Mouse (Mus musculus): ENCODE measurements around the gene Tead3.

The Tead3 gene

DNA sequence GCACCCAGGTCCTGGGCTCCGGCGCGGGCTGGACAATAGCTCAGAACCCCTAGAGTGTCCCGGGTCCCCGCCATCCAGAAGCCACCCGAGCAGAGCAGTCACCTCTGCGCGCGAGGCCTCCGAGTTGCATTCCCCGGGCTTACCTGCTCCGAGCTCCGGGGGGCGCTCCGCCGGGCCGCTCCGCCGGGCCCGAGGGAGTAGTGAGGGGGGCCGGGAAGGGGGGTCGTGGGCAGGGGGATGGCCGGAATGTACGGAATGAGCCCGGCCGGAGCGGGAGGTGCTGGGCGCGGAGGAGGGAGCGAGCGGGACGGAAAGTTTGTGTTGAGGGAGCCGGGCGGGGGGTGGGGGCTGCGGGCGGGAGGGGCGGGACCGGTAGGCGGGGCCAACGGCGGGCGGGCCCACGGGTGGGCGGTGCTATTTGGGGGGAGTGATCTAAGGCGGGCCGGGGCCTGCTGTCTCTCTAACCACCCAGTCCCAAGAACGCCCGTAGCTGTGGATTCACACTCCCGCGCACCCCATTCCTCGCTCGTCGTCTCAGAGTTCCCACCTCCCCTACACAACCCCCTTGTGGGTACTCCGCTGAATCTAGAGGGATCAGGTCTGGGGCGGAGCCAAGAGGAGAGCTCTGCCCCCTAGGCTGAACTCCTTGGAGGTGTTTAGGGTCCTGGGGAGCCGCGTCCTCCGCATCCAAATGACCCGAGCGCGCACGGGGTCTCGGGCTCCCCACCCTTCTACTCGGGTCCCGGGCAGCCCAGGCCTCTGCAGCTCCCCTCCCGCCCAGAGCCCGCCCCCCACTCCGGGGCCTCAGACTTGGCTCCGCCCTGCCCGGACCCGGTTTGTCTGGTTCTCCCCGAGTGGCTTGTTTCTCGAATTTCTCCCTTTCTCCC lies at the start of gene Tead3:
Tead3 (minus strand) TSS at position 352 of the 887 bp plus-strand sequence.
- WGBS = under 1% methylated on average over 66 of the region's 73 CpGs

DNA sequence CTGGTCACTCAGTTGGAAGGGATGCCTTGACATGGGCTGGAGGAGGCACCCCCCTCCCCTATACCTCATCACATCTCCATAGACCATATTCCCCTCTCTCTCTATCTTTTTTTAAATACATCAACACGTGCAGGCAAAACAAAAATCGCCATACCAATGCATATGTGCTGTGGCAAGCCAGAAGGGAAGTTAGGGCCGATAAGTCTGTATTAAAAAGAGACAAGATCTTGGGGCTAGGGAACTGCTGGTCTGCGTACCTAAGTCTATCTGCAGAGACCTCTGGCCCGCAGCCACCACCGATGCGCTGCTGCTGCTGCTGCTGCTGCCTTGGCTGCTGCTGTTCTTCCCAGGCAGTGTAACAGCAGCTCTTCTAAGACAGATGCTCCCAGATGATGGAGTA lies 44.4 kb upstream of the Tead3 start:
- WGBS = 86% methylated on average over 7 of the region's 7 CpGs

DNA sequence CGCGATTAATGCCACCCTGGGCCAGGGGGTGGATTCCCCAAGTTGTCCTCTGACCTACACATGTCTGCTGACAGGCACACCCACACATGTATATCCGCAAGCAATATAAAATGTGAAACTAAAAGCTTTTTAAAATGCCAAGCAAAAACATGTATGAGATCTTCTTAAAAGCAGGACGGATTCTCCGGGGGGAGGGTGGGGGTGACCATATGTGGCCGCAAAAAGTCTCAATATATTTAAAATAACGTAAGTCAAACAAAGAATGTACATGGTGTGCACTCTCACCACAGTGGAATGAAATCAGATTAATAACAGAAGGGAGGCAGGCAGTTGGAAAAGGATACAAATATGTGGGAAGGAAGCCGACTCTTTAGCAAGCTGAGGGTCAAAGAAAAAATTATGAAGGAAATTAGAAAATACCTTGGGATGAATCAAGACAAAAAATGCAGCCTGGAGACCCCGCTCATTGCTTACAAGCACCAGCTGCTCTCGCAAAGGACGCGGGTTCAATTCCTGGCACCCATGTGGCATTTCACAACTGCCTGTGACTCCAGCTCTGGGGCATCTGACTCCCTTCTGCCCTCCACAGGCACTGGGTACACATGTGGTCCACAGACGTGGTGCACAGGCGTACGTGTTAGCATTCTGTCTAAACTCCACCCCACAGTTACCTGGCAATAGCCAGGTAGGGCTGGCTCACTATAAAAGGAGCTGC lies 43.6 kb upstream of the Tead3 start:
- 78% methylated on average over 15 of the region's 15 CpGs for WGBS

DNA sequence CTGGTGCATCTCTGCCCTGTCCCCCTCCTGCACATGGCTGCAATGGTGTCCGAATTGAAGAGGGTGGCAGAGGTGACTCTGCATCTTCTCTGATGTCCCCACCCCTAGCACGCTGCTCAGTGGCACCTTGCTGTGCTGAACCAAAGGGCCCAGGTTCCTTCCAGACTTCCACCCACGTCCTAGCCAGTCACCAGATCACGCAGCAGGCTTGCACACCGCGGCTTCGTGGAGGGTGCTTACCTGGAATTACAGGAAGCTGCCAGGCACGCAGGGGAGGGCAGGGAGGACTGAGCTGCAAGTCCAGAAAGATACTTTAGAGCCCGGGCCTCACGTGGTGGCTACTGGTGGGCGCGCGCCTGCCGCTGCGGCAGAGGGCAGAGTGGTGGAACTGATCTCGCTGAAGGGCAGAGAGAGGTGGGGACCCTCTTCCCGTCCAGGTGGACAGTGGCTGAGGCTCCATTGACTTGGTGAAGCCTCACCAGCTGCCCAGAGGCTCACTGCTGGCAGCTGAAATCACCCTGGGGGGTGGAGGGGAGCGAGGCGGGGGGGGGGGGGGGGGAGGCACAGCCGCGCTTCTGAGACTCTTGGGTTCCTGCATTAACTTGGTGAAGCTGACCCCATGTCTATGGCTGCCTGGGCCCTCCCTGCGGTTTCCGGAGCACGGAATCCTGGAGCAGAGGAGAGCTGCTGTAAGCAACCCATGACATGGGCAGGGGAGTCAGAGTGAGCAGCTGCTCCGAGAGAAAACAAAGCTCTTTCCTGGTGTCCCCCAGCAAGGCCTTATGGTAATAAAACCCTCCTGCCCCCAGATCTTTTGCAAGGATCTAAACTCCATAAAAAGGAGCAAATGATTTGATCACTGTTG lies 41.2 kb upstream of the Tead3 start:
- WGBS = 34% methylated on average over 25 of the region's 25 CpGs

DNA sequence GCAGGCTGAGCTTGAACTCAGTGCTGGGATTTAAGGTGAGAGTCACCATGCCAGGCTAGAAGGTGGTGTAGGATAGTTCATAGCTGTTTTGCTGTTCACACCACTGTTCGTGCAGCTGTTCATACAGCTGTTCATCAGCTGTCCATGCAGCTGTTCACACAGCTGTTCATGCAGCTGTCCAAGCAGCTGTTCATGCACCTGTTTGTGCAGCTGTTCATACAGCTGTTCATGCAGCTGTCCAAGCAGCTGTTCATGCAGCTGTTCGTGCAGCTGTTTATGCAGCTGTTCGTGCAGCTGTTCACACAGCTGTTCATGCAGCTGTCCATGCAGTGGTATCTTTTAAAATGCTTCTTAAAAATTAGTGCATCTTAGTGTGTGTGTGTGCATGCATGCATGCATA lies 37.9 kb upstream of the Tead3 start:
- 85% methylated on average over 3 of the region's 3 CpGs for WGBS

DNA sequence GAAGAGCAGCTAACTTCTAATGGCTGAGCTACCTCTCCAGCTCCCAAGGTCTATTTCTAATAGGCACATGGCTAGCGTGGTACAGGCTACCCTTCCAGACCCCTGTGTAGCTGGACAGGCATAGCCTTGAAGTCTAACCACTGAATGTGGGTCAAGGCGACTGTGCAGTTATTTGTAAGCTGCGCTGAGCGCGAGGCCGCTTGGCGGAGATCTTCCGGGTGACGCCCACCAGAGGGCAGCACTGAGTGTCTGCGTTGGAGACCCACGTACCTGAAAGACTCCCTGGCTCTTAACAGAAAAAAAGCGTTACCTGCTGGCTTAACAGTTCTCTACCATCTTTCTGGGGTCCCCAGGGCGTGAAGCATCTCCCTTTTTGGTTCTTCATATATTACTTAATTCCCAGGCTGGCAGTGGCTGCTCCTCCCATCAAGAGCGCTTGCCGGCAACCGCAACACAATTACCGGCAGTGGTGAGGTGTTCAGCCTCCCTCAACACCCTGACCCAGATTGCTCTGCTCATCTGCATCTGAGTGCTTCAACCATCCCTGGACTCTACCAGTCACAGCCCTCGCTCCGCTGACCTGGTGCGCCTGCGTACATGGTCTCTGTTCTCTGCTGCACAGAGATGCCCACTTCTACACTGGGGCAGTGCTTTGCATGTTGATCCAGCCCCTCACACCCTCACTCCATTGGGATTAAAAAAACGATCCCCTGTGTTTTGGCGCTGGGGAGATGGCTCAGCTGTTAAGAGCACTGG lies 35.7 kb upstream of the Tead3 start:
- 13% methylated on average over 23 of the region's 23 CpGs for WGBS

DNA sequence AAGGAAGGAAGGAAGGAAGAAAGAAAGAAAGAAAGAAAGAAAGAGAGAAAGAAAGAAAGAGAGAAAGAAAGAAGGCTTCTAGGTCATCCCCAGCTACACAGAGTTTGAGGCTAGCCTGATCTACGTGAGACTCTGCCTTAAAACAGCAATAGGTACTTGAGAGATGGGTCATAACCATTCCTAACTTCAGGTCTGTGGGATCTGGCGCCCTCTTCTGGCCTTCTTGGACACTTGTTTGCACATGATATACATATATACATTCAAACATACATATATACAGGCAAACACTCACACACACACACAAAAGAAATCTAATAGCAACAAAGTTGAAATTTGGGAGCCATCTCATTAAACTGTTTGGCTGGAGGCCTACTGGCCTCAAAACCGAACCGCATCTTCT lies 33.7 kb upstream of the Tead3 start:
- WGBS = 76% methylated on average over 4 of the region's 4 CpGs

DNA sequence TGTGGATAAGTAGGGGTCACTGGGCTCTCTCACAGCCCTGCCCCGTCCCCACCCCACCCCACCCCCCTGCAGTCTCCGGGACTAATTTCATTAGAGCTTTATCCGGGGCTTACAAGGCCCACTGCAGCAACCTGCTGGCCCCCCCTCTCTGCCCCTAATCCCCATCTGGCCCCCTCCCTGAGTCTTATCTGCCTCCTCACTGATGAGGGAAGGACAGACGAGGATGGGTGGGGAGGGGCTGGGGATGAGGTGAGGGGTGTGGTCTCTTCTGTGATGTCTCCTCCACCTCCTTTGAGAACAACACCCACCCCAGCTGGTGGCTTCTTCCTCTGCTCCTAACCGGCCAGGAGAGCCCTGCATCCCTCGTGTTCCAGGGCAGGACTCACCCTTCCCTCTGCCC lies 29.6 kb upstream of the Tead3 start:
- WGBS = 32% methylated on average over 6 of the region's 6 CpGs

DNA sequence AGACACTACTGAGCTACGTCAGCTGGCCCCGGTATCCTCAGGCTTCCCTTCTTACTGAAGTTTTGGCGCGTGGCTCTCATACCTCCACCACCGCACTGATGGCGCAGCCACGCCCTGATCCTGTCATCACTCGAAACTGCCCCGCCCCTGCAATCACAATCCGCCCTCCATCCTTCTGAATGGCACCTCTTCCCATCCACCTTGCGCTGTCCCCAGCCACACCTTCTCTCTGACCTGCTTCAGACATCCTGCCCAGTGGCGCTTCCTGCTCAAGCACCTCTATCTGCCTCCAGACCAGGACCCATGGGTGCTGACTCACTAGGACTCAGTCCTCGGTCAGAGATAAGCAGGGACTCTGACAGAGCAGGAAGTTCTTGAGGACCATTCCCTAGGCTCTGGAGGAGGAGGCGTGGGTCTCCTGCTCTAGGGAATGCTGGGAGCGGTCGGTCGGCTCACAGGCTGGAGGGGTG lies 25.0 kb upstream of the Tead3 start:
- 24% methylated on average over 17 of the region's 17 CpGs for WGBS

DNA sequence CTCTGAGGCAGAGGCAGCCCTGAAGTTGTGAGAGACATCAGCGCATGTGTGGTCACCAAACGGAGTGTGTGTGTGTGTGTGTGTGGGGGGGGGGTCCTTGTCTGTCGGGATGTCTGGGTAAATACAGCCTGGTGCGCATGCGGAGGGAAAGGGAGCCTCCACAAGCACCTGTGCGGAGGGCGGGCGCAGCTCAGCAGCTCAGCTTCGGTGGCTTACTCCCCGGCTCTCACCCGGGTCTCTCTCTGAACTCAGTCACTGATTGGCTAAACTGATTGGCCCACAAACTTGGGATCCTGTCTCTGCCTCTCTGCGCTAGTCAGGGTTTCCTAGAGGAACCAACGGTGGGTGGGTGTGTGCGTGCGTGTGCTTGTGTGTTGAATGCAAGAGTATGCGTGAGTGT lies 23.9 kb upstream of the Tead3 start:
- WGBS = 14% methylated on average over 16 of the region's 16 CpGs

DNA sequence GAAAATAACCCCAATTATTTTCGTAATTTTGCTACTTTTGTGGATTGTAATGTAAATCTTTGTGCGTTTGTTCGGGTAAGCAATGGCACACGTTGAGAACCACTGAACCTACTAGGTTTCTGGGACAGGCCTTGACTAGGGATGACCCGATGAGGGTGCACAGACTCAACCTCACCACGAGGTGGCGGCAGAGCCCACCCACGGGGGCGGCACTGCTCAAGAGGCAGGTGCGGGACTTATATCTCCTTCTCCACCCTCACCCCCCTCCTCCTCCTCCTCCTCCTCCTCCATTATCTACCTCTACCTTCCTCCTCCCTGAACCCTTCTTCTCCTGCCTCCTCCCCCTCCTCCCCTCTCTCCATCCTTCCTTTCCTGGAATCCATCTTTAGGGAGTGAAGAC lies 23.2 kb upstream of the Tead3 start:
- 30% methylated on average over 10 of the region's 10 CpGs for WGBS

DNA sequence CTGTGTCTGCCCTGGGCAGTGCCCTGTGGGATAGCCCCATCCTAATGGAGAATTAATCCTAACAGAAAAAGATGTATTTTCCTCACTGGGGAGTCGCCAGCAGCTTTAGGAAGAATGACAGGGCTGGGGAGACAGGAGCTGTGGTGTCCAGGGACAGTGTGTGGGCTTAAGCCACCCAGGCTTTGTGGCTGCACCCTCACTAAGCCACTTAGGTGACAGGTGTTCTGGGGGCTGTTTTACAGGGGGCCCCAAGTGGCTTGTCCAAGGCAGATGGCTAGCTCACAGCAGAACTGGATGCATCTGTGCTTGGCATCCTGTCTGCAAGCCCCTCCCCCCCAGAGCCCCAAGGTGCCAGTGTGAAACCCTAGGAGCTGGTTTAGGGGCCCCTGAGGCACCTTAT lies 21.3 kb upstream of the Tead3 start:
- 79% methylated on average over 1 of the region's 1 CpGs for WGBS

DNA sequence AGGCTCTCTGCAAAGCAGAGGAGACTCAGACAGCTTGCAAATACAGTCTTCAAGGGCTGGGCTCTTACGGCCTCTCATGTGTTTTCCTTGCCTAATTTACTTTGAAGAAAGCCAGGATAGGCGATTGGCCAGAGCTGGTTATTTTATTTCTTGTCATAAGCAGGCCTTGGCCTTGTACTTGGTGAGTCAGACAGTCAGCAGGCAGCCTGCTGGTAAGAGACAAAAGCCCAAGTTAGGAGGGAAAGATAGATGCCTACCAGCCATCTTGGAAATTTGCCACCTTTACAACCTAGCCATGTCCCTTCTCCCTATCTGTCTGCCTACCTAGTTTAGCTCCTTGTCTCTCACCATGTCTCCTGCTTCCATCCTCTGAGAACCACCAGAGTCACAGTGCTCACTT lies 20.7 kb upstream of the Tead3 start:
- WGBS = 78% methylated on average over 2 of the region's 2 CpGs

DNA sequence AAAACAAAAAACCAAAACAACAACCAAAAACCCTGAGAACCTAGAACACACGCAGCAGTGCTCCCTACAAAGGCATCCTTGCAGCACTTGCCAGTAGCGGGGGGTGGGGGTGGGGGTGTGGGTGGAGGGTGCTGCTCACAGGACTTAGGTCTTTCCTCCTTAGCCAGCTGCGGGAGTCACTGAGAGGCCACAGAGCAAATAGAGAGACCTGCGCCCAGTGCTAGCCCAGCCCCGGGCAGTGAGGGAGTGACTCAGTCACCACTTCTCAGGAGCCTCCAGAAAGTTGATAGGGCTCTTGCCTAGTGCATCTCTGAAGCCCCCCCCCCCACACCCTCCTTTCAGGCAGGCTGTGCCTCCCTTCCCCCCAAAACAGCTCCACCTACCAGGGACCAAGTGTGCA lies 18.4 kb upstream of the Tead3 start:
- WGBS = 79% methylated on average over 5 of the region's 5 CpGs

DNA sequence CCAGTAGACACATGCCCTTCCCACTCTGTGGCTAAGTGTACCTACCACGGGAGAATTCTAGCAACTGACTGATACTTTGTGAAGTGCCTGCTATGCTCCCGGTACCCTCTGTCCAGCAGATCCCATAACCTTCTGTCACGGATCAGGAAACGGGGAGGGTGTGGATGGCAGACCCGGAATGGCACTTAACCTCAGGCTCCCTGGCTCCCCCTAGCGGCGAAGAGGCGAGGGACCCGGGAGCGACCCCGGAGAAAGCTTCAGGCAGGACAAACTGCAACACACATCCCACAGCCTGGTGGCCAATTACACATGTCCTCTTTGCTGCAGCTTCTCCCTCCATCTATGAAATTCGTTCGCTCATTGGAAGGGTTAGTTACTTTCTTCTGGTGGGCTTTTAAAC lies 17.8 kb upstream of the Tead3 start:
- WGBS = 10% methylated on average over 13 of the region's 13 CpGs

DNA sequence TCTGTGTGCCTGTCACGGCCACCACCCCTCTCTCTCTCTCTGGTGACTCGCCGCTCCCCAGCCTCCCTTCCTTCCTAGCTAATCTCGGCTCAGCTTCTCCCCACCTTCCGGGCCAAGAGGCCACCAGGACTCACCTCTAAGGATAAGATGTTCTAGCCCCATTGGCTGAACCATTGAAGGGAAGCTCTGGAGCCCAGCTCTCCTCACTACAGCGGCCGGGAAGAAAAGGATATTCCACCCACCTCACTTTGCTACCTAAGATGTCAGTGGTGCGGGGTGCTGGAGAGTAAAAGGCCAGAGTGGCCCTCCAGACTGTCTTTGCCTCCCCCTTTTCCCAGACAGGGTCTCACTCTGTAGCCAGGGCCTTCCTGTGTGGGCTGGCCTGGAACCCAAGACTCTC lies 14.5 kb upstream of the Tead3 start, which contains the start of gene Tulp1:
Tulp1 (minus strand) TSS at position 101 of the 400 bp plus-strand sequence.
- 64% methylated on average over 8 of the region's 8 CpGs for WGBS

DNA sequence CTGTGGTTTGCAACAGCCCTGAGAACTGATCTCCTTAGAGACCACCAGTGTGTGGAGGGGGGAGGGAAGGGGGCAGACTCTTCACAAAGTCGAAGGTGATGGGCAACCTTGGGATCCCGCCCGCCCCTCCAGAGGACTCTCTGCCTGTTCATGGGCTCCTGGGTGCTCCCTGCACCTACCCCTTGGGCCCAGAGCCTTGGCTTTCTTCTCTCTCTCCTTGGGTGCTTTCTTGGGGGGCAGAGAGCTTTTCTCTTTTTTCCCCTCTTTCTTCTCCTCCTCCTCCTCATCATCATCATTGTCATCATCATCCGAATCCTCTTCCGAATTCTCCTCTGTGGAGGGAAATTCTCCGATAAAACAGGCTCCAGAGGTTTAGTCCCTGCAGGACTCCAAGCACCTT lies 12.9 kb upstream of the Tead3 start:
- 33% methylated on average over 6 of the region's 6 CpGs for WGBS

DNA sequence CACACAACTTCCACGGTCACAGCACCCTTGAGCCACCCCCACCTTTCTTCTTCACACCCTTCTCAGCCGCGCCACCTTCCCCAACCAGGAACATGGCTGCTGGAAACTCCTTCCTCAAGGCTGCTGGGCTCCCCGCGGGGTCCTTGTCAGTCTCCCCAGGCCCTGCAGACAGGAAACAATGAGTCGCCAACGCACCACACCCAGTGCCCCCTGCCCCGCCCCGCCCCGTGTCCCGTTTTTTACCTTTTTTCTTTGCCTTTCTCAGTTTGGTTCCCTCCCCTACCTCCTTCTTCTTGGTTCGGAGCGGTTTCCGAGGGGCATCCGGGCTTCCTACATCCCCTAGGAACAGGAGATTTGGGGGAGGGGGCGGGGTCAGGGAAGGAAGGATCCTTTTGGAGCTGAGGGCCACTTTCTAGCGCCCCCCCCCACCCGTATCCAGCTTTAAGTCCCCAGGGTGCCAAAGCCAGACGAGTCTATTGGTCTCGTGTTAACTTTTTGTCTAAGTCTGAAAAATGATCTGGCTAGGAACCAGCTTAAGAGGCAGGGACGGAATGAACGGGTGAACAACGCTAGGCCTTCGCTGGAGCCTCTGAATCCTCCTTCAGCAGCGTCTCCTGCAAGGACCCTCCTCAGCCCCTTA lies 12.2 kb upstream of the Tead3 start:
- WGBS = 5% methylated on average over 25 of the region's 25 CpGs

DNA sequence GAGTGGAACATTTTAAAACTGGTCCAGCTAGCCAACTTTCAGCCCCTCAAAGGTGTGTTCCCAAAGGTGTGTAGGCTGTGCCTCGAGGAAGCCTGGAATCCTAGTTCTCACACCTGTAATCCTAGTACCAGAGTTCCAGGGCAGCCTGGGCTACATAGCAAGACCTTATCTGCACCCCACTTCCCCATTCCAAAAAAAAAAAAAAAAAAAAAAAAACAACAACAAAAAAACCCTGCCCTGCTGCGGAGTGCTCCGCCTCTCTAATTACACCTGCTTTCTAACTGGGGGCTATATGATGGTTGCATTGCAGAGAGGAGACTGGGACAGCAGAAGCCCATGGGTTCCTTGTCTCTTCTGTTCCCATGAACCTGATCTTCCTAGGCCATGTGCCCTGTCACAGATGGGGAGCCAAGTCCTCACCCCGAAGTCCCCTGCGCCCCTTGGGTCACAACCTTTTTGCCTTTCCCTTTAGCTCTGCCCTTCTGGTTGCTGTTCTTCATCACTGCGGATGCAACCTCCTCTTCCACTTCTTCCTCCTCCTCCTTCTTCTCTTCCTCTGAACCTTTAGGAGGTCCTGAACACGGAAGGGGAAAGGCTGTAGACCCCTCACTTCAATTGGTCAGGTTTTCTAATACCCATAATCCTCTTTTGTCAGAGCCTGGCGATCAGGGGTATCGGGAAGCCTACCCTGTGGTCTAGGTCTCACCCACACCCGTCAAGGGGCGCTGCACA lies 11.5 kb upstream of the Tead3 start:
- 44% methylated on average over 11 of the region's 11 CpGs for WGBS
